Mouse (Mus musculus): ENCODE results near the gene Runx1. TPM values are rescaled to one million over a fixed set of nuclear protein-coding genes. Genes with fewer than 3 reads are reported as not detected.

The Runx1 gene
- polyA plus RNA-seq (2016; fragmentation: Nextera tagmentation; extraction: Ambion mirVana), result 13.8 and 15.8 TPM in 2 replicates

- WGBS, result 88% methylated on average over 11 of the region's 11 CpGs
- no peak within 1 kb of the TSS for H3K27ac ChIP-seq
- no peak within 1 kb of the TSS for H3K4me2 ChIP-seq (replicated peaks)
- H3K4me3 ChIP-seq, result no peak within 1 kb of the TSS
- no peak for ATAC-seq (ENCODE audit: insufficient number of reproducible peaks, insufficient read depth, low FRiP score, low TSS enrichment)
- no peaks in the 10 kb centered on the region for H3K9me3 ChIP-seq
- H3K9ac ChIP-seq, result no peak within 1 kb of the TSS
- no peaks in the 10 kb centered on the region for H3K36me3 ChIP-seq
- H3K4me1 ChIP-seq, result peaks cover 29% of the 10 kb centered on the region
- 0 out of 2 replicates have a peak, but pooled peaks cover 5% of the 10 kb centered on the region for H3K27me3 ChIP-seq
Observed at GRCm38 (mm10) chr16:92825908-92826650, at the start of gene Runx1. TSS of gene Runx1 (minus strand) at chr16:92826149.

GRCm38 (mm10) chr16:92874015-92874414 lies 48.1 kb upstream of the Runx1 start:
- Histone ChIP-seq H3K36me3 (no peaks in the 10 kb centered on the region), H3K9ac (no peak overlapping the region), H3K4me3 (no peak overlapping the region), H3K4me1 (no peaks in the 10 kb centered on the region), H3K4me2 (replicated peaks) (no peak overlapping the region), H3K27ac (no peak overlapping the region), H3K27me3 (no peaks in the 10 kb centered on the region), H3K9me3 (no peaks in the 10 kb centered on the region)
- no peak for ATAC-seq (ENCODE audit: insufficient number of reproducible peaks, insufficient read depth, low FRiP score, low TSS enrichment)
- WGBS, result 87% methylated on average over 3 of the region's 3 CpGs

GRCm38 (mm10) chr16:92871728-92872127 lies 45.8 kb upstream of the Runx1 start:
- no peak overlapping the region for H3K27ac ChIP-seq
- no peaks in the 10 kb centered on the region for H3K9me3 ChIP-seq
- ATAC-seq (ENCODE audit: insufficient number of reproducible peaks, insufficient read depth, low FRiP score, low TSS enrichment), result no peak
- H3K9ac ChIP-seq, result no peak overlapping the region
- H3K36me3 ChIP-seq, result no peaks in the 10 kb centered on the region
- H3K4me1 ChIP-seq, result no peaks in the 10 kb centered on the region
- no peaks in the 10 kb centered on the region for H3K27me3 ChIP-seq
- H3K4me3 ChIP-seq, result no peak overlapping the region
- 90% methylated on average over 11 of the region's 11 CpGs for WGBS
- no peak overlapping the region for H3K4me2 ChIP-seq (replicated peaks)

- 84% methylated on average over 4 of the region's 4 CpGs for WGBS
- no peak for ATAC-seq (ENCODE audit: insufficient number of reproducible peaks, insufficient read depth, low FRiP score, low TSS enrichment)
- Histone ChIP-seq H3K9me3 (no peaks in the 10 kb centered on the region), H3K4me1 (no peaks in the 10 kb centered on the region), H3K27ac (no peak overlapping the region), H3K27me3 (no peaks in the 10 kb centered on the region), H3K9ac (no peak overlapping the region), H3K36me3 (no peaks in the 10 kb centered on the region), H3K4me3 (no peak overlapping the region), H3K4me2 (replicated peaks) (no peak overlapping the region)
Observed at GRCm38 (mm10) chr16:92868550-92868949, 42.6 kb upstream of the Runx1 start.

GRCm38 (mm10) chr16:92867261-92867935 lies 41.4 kb upstream of the Runx1 start:
- no peak for ATAC-seq (ENCODE audit: insufficient number of reproducible peaks, insufficient read depth, low FRiP score, low TSS enrichment)
- no peaks in the 10 kb centered on the region for H3K27me3 ChIP-seq
- H3K27ac ChIP-seq, result no peak overlapping the region
- WGBS, result 76% methylated on average over 9 of the region's 9 CpGs
- no peaks in the 10 kb centered on the region for H3K36me3 ChIP-seq
- H3K4me1 ChIP-seq, result no peaks in the 10 kb centered on the region
- no peak overlapping the region for H3K9ac ChIP-seq
- H3K9me3 ChIP-seq, result no peaks in the 10 kb centered on the region
- H3K4me3 ChIP-seq, result no peak overlapping the region
- H3K4me2 ChIP-seq (replicated peaks), result no peak overlapping the region

- ATAC-seq (ENCODE audit: insufficient number of reproducible peaks, insufficient read depth, low FRiP score, low TSS enrichment), result no peak
- 93% methylated on average over 3 of the region's 3 CpGs for WGBS
Observed at GRCm38 (mm10) chr16:92865314-92865713, 39.4 kb upstream of the Runx1 start.

GRCm38 (mm10) chr16:92864191-92864590 lies 38.2 kb upstream of the Runx1 start:
- H3K4me1 ChIP-seq, result no peaks in the 10 kb centered on the region
- no peak overlapping the region for H3K9ac ChIP-seq
- H3K27me3 ChIP-seq, result no peaks in the 10 kb centered on the region
- no peak overlapping the region for H3K27ac ChIP-seq
- no peak overlapping the region for H3K4me3 ChIP-seq
- H3K9me3 ChIP-seq, result no peaks in the 10 kb centered on the region
- H3K36me3 ChIP-seq, result no peaks in the 10 kb centered on the region
- ATAC-seq (ENCODE audit: insufficient number of reproducible peaks, insufficient read depth, low FRiP score, low TSS enrichment), result no peak
- WGBS, result 76% methylated on average over 2 of the region's 2 CpGs
- H3K4me2 ChIP-seq (replicated peaks), result no peak overlapping the region

More at GRCm38 (mm10) chr16:92865314-92865713, 39.4 kb upstream of the Runx1 start:
- Histone ChIP-seq H3K9ac (no peak overlapping the region), H3K4me3 (no peak overlapping the region), H3K36me3 (no peaks in the 10 kb centered on the region), H3K4me2 (replicated peaks) (no peak overlapping the region), H3K27me3 (no peaks in the 10 kb centered on the region), H3K9me3 (no peaks in the 10 kb centered on the region), H3K27ac (no peak overlapping the region), H3K4me1 (no peaks in the 10 kb centered on the region)

- no peak for ATAC-seq (ENCODE audit: insufficient number of reproducible peaks, insufficient read depth, low FRiP score, low TSS enrichment)
- no peak overlapping the region for H3K9ac ChIP-seq
- H3K4me2 ChIP-seq (replicated peaks), result no peak overlapping the region
- no peaks in the 10 kb centered on the region for H3K27me3 ChIP-seq
- H3K36me3 ChIP-seq, result no peaks in the 10 kb centered on the region
- no peak overlapping the region for H3K4me3 ChIP-seq
- H3K4me1 ChIP-seq, result no peaks in the 10 kb centered on the region
- H3K9me3 ChIP-seq, result no peaks in the 10 kb centered on the region
- H3K27ac ChIP-seq, result no peak overlapping the region
Observed at GRCm38 (mm10) chr16:92863179-92863578, 37.2 kb upstream of the Runx1 start.

- Histone ChIP-seq H3K9me3 (no peaks in the 10 kb centered on the region), H3K36me3 (no peaks in the 10 kb centered on the region), H3K9ac (no peak overlapping the region), H3K4me1 (no peaks in the 10 kb centered on the region), H3K27me3 (no peaks in the 10 kb centered on the region), H3K4me2 (replicated peaks) (no peak overlapping the region), H3K4me3 (no peak overlapping the region), H3K27ac (no peak overlapping the region)
- WGBS, result 88% methylated on average over 4 of the region's 4 CpGs
- no peak for ATAC-seq (ENCODE audit: insufficient number of reproducible peaks, insufficient read depth, low FRiP score, low TSS enrichment)
Observed at GRCm38 (mm10) chr16:92862430-92862829, 36.5 kb upstream of the Runx1 start.

GRCm38 (mm10) chr16:92861571-92861970 lies 35.6 kb upstream of the Runx1 start:
- no peak overlapping the region for H3K27ac ChIP-seq
- H3K4me1 ChIP-seq, result no peaks in the 10 kb centered on the region
- no peak overlapping the region for H3K4me2 ChIP-seq (replicated peaks)
- no peaks in the 10 kb centered on the region for H3K9me3 ChIP-seq
- ATAC-seq (ENCODE audit: insufficient number of reproducible peaks, insufficient read depth, low FRiP score, low TSS enrichment), result no peak
- H3K4me3 ChIP-seq, result no peak overlapping the region
- H3K9ac ChIP-seq, result no peak overlapping the region
- no peaks in the 10 kb centered on the region for H3K36me3 ChIP-seq
- WGBS, result 85% methylated on average over 2 of the region's 2 CpGs
- H3K27me3 ChIP-seq, result no peaks in the 10 kb centered on the region

- H3K4me1 ChIP-seq, result no peaks in the 10 kb centered on the region
- WGBS, result 85% methylated on average over 1 of the region's 1 CpGs
- no peak overlapping the region for H3K4me2 ChIP-seq (replicated peaks)
- no peak overlapping the region for H3K4me3 ChIP-seq
- H3K36me3 ChIP-seq, result no peaks in the 10 kb centered on the region
- H3K9ac ChIP-seq, result no peak overlapping the region
- no peaks in the 10 kb centered on the region for H3K27me3 ChIP-seq
- no peak overlapping the region for H3K27ac ChIP-seq
- no peak for ATAC-seq (ENCODE audit: insufficient number of reproducible peaks, insufficient read depth, low FRiP score, low TSS enrichment)
- H3K9me3 ChIP-seq, result no peaks in the 10 kb centered on the region
Observed at GRCm38 (mm10) chr16:92860649-92861048, 34.7 kb upstream of the Runx1 start.

GRCm38 (mm10) chr16:92856779-92857178 lies 30.8 kb upstream of the Runx1 start:
- no peaks in the 10 kb centered on the region for H3K9me3 ChIP-seq
- no peak overlapping the region for H3K9ac ChIP-seq
- H3K4me2 ChIP-seq (replicated peaks), result no peak overlapping the region
- no peaks in the 10 kb centered on the region for H3K4me1 ChIP-seq
- WGBS, result 82% methylated on average over 3 of the region's 3 CpGs
- H3K4me3 ChIP-seq, result no peak overlapping the region
- no peak overlapping the region for H3K27ac ChIP-seq
- H3K27me3 ChIP-seq, result no peaks in the 10 kb centered on the region
- no peaks in the 10 kb centered on the region for H3K36me3 ChIP-seq
- ATAC-seq (ENCODE audit: insufficient number of reproducible peaks, insufficient read depth, low FRiP score, low TSS enrichment), result no peak
